Mouse (Mus musculus) spleen, adult 2 months (tissue): Measurements from ENCODE around the gene Synpo2.

Source experiments
- CTCF ChIP-seq: fragments of 200-500 bp; IDR thresholded peaks from 2 replicates; pipeline ENCODE4 v1.5.1; 2011; ENCODE audit warnings: mild to moderate bottlenecking, inconsistent platforms; ENCODE audit not compliant: insufficient read depth, insufficient read length, insufficient replicate concordance; ENCODE audit errors: extremely low read depth
- POLR2A ChIP-seq: fragments of 200-500 bp; IDR thresholded peaks from 2 replicates; pipeline ENCODE4 v1.6.1; 2011; ENCODE audit warnings: low read depth, low read length, inconsistent platforms

GRCm38 (mm10) chr3:123080017-123080725 lies 155.8 kb downstream of the Synpo2 start:
- TF ChIP-seq POLR2A (no peak), CTCF (no peak)
